Mouse (Mus musculus) limb, embryonic 10.5 days (tissue): ENCODE data around the gene Unc80. TPM values are rescaled to one million over a fixed set of nuclear protein-coding genes. Genes with fewer than 3 reads are reported as not detected.
A peak's percentile ranks its signal among the peaks of the same experiment; 100 is the strongest.

Source experiments
- DNase-seq: peaks from one replicate; pipeline ENCODE4 v3.0.0-alpha.2; 2017; ENCODE audit warnings: low spot score
- H3K27ac ChIP-seq: fragments of 300-500 bp; sonication (generic); 2 replicates; pipeline ENCODE4 v1.5.1; 2016; ENCODE audit warnings: mild to moderate bottlenecking
- H3K27me3 ChIP-seq: fragments of 300-500 bp; sonication (generic); 2 replicates; pipeline ENCODE4 v1.6.1; 2016; ENCODE audit warnings: low read depth, mild to moderate bottlenecking; ENCODE audit not compliant: poor library complexity, severe bottlenecking
- H3K36me3 ChIP-seq: fragments of 300-500 bp; sonication (generic); 2 replicates; pipeline ENCODE4 v1.6.1; 2016; ENCODE audit warnings: mild to moderate bottlenecking, moderate library complexity
- H3K4me1 ChIP-seq: fragments of 300-500 bp; sonication (generic); 2 replicates; pipeline ENCODE4 v1.6.1; 2016
- H3K4me3 ChIP-seq: fragments of 300-500 bp; sonication (generic); 2 replicates; pipeline ENCODE4 v1.5.1; 2016; ENCODE audit warnings: mild to moderate bottlenecking, moderate library complexity
- H3K9me3 ChIP-seq: fragments of 300-500 bp; sonication (generic); replicated peaks from 2 replicates; pipeline ENCODE4 v1.6.1; 2016; ENCODE audit warnings: mild to moderate bottlenecking
- WGBS: fragments of 180-500 bp; shearing (Covaris S2); methylation state at CpG from one replicate; pipeline ENCODE4 v1.1.7; 2016; 5-methylcytosine and 5-hydroxymethylcytosine counted together
- polyA plus RNA-seq: library from polyadenylated mRNA; unstranded; fragments of >200 nt; fragmentation: Nextera tagmentation; extraction: Ambion mirVana; gene quantifications from 2 replicates; pipeline ENCODE4 v1.2.1, GENCODE M21; 2016

Unc80 gene
- polyA plus RNA-seq, 1 experiment from 2014 or later: 0.01 TPM

DNA sequence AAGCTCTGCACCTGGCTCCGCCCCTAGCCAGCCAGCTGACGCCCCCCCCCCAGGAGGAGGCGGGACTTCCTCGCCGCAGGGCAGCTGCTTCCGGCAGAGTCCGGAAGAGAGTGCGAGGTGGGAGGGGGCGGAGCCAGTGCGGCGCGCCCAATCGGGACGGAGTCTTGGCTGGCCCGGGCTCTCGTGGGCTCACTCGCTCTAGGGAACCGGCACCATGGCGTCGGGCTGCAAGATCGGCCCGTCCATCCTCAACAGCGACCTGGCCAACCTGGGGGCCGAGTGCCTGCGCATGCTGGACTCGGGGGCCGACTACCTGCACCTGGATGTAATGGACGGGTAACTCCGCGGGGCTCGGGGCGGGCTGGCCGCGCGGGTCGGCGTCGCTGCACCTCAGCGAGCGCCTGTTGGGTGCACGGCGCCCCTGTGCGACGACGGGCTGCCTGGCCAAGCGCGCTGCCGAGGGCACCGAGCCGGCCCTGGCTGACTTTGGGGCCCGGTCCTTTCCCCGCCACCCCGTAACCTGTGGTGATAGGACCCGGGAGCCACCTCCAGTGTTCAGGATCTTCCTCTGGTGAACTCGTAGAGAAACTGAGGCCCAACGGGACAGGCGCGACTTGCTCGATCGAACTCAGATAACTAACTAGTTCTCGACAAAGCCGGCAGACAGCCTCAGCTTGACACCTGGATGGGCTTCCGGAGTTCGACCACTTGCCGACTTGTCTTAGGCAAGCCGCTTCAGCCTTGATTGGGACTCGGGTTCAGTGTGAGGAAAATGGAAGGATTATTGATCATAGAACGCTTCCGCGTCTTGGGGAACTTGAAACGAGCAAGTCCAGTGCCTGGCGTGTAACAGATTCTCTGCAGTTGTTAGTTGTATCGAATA lies 232.8 kb downstream of the Unc80 start, which contains the start of gene Rpe:
Rpe (plus strand) TSS at position 139 of the 883 bp plus-strand sequence.
- Histone ChIP-seq H3K27ac (peak within 1 kb of the TSS; percentile 92), H3K9me3 (no peaks in the 10 kb centered on the region), H3K4me3 (peak within 1 kb of the TSS; percentile 87), H3K4me1 (peaks cover 8% of the 10 kb centered on the region), H3K36me3 (peaks cover 8% of the 10 kb centered on the region; the same call in 1 of the 2 replicates), H3K27me3 (no peaks in the 10 kb centered on the region)
- DNase-seq: peak; percentile 98
- under 1% methylated on average over 73 of the region's 73 CpGs for WGBS

- no peaks in the 10 kb centered on the region for H3K9me3 ChIP-seq
- 37% methylated on average over 2 of the region's 2 CpGs for WGBS
- peak overlapping the region; percentile 92 for H3K27ac ChIP-seq
- no peak for DNase-seq
- H3K27me3 ChIP-seq: no peaks in the 10 kb centered on the region
- peaks cover 8% of the 10 kb centered on the region for H3K4me1 ChIP-seq
- peak overlapping the region; percentile 87 for H3K4me3 ChIP-seq
- peaks cover 11% of the 10 kb centered on the region for H3K36me3 ChIP-seq
These were observed 233.4 kb downstream of the Unc80 start for GRCm38 (mm10) chr1:66701576-66701940.

- H3K36me3 ChIP-seq: peaks cover 23% of the 10 kb centered on the region
- H3K4me3 ChIP-seq: no peak overlapping the region
- no peaks in the 10 kb centered on the region for H3K9me3 ChIP-seq
- no peak for DNase-seq
- H3K27me3 ChIP-seq: no peaks in the 10 kb centered on the region
- H3K4me1 ChIP-seq: peaks cover 8% of the 10 kb centered on the region
- WGBS: 90% methylated on average over 4 of the region's 4 CpGs
- no peak overlapping the region for H3K27ac ChIP-seq
These were observed 234.6 kb downstream of the Unc80 start for GRCm38 (mm10) chr1:66702623-66703345.

DNA sequence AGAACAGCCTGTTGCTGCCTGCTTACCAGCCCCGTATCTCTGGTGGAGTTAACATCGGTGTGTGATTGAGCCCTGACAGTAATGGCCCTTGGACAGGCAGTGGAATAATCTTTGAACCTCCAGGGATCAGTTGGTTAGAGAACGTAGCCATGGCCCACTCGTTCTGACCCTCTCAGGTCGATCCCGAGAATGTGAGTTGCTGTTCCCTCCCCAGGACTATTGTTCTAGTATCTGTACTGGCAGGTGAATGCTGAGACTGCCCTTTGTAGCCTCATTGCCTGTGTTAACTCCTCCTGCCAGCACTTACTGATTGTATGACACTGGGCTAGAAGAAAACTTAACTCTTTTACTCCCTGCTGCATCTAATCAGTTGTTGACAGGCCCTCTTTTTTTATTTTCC lies 236.4 kb downstream of the Unc80 start:
- H3K4me1 ChIP-seq: peaks cover 8% of the 10 kb centered on the region
- no peak overlapping the region for H3K27ac ChIP-seq
- no peak overlapping the region for H3K4me3 ChIP-seq
- no peaks in the 10 kb centered on the region for H3K27me3 ChIP-seq
- no peak for DNase-seq
- H3K9me3 ChIP-seq: no peaks in the 10 kb centered on the region
- WGBS: 85% methylated on average over 6 of the region's 6 CpGs
- peaks cover 37% of the 10 kb centered on the region for H3K36me3 ChIP-seq

DNA sequence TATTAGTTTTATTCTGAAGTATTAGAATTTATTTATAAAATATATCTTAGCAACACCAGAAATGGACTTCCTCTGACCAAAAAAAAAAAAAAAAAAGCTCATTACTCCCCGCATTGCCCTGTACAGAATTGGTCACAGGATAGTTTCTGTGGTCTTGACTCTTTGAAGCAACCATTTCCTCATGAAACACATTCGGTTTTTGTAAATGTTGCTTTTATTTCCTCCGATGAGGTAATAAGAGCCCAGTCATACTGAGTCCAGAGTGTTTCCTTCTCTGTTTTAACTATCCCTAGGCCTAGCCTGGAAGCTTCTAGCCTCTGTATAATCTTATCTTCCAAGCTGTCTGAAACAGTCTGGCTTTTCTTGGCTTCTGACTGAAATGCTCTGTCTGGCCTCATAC lies 244.7 kb downstream of the Unc80 start:
- no peaks in the 10 kb centered on the region for H3K9me3 ChIP-seq
- no peak for DNase-seq
- H3K4me1 ChIP-seq: no peaks in the 10 kb centered on the region
- no peak overlapping the region for H3K4me3 ChIP-seq
- no peaks in the 10 kb centered on the region for H3K27me3 ChIP-seq
- H3K36me3 ChIP-seq: peaks cover 70% of the 10 kb centered on the region
- no peak overlapping the region for H3K27ac ChIP-seq
- WGBS: 96% methylated on average over 3 of the region's 3 CpGs

GRCm38 (mm10) chr1:66730581-66730980 lies 262.4 kb downstream of the Unc80 start:
- Histone ChIP-seq H3K27me3 (no peaks in the 10 kb centered on the region), H3K4me1 (no peaks in the 10 kb centered on the region), H3K4me3 (no peak overlapping the region), H3K36me3 (peaks cover 41% of the 10 kb centered on the region), H3K9me3 (no peaks in the 10 kb centered on the region), H3K27ac (no peak overlapping the region)
- DNase-seq: no peak
- WGBS: 71% methylated on average over 1 of the region's 1 CpGs

Other genes starting within 250 kb of the Unc80 start
- 40.1 and 43.2 TPM in 2 replicates for gene Rpe, start 232.5 kb downstream of the Unc80 start, polyA plus RNA-seq